Mouse (Mus musculus) erythroblast, embryonic 14.5 days (primary cell): ENCODE measurements around the gene Glt8d2.

Experiments
- GATA1 ChIP-seq: IDR thresholded peaks from 2 replicates; pipeline ENCODE4 v1.6.1; 2012; ENCODE audit warnings: low read length, inconsistent platforms, mixed read lengths
- TAL1 ChIP-seq: IDR thresholded peaks from 3 replicates; pipeline ENCODE4 v1.6.1; 2012; ENCODE audit warnings: low read length, inconsistent platforms, mixed read lengths

- TF ChIP-seq GATA1, result no peak
- TF ChIP-seq TAL1, result no peak
Observed at GRCm38 (mm10) chr10:82634348-82634747, 56.1 kb downstream of the Glt8d2 start.
